Mouse (Mus musculus) limb, embryonic 10.5 days (tissue): Measurements from ENCODE around the gene Psmc3ip. TPM values are rescaled to one million over a fixed set of nuclear protein-coding genes. Genes with fewer than 3 reads are reported as not detected.

Source experiments
- DNase-seq: peaks from one replicate; pipeline ENCODE4 v3.0.0-alpha.2; 2017; ENCODE audit warnings: low spot score
- H3K27ac ChIP-seq: fragments of 300-500 bp; sonication (generic); 2 replicates; pipeline ENCODE4 v1.5.1; 2016; ENCODE audit warnings: mild to moderate bottlenecking
- H3K27me3 ChIP-seq: fragments of 300-500 bp; sonication (generic); 2 replicates; pipeline ENCODE4 v1.6.1; 2016; ENCODE audit warnings: low read depth, mild to moderate bottlenecking; ENCODE audit not compliant: poor library complexity, severe bottlenecking
- H3K36me3 ChIP-seq: fragments of 300-500 bp; sonication (generic); 2 replicates; pipeline ENCODE4 v1.6.1; 2016; ENCODE audit warnings: mild to moderate bottlenecking, moderate library complexity
- H3K4me1 ChIP-seq: fragments of 300-500 bp; sonication (generic); 2 replicates; pipeline ENCODE4 v1.6.1; 2016
- H3K4me3 ChIP-seq: fragments of 300-500 bp; sonication (generic); 2 replicates; pipeline ENCODE4 v1.5.1; 2016; ENCODE audit warnings: mild to moderate bottlenecking, moderate library complexity
- H3K9me3 ChIP-seq: fragments of 300-500 bp; sonication (generic); replicated peaks from 2 replicates; pipeline ENCODE4 v1.6.1; 2016; ENCODE audit warnings: mild to moderate bottlenecking
- WGBS: fragments of 180-500 bp; shearing (Covaris S2); methylation state at CpG from one replicate; pipeline ENCODE4 v1.1.7; 2016; 5-methylcytosine and 5-hydroxymethylcytosine counted together
- polyA plus RNA-seq: library from polyadenylated mRNA; unstranded; fragments of >200 nt; fragmentation: Nextera tagmentation; extraction: Ambion mirVana; gene quantifications from 2 replicates; pipeline ENCODE4 v1.2.1, GENCODE M21; 2016

Psmc3ip gene
- polyA plus RNA-seq, 1 experiment from 2014 or later = 74.0 TPM

- Histone ChIP-seq H3K4me1 (no peaks in the 10 kb centered on the region), H3K4me3 (no peak overlapping the region), H3K27ac (no peak overlapping the region), H3K27me3 (no peaks in the 10 kb centered on the region), H3K36me3 (peaks cover 45% of the 10 kb centered on the region), H3K9me3 (no peaks in the 10 kb centered on the region)
- WGBS = 60% methylated on average over 5 of the region's 5 CpGs
- no peak for DNase-seq
These were observed 15.5 kb upstream of the Psmc3ip start for GRCm38 (mm10) chr11:101110708-101111107.

- Histone ChIP-seq H3K9me3 (no peaks in the 10 kb centered on the region), H3K36me3 (peaks cover 47% of the 10 kb centered on the region), H3K4me1 (no peaks in the 10 kb centered on the region), H3K27me3 (no peaks in the 10 kb centered on the region), H3K4me3 (no peak overlapping the region), H3K27ac (no peak overlapping the region)
- DNase-seq = no peak
- 89% methylated on average over 4 of the region's 4 CpGs for WGBS
These were observed 14.1 kb upstream of the Psmc3ip start for GRCm38 (mm10) chr11:101109351-101109750.

- H3K27me3 ChIP-seq = no peaks in the 10 kb centered on the region
- H3K27ac ChIP-seq = no peak overlapping the region
- H3K36me3 ChIP-seq = peaks cover 83% of the 10 kb centered on the region
- WGBS = 86% methylated on average over 5 of the region's 5 CpGs
- no peak overlapping the region for H3K4me3 ChIP-seq
- H3K9me3 ChIP-seq = no peaks in the 10 kb centered on the region
- no peaks in the 10 kb centered on the region for H3K4me1 ChIP-seq
- no peak for DNase-seq
These were observed 7.8 kb upstream of the Psmc3ip start for GRCm38 (mm10) chr11:101103011-101103410.

- H3K9me3 ChIP-seq = no peaks in the 10 kb centered on the region
- WGBS = 94% methylated on average over 8 of the region's 8 CpGs
- H3K36me3 ChIP-seq = peaks cover 75% of the 10 kb centered on the region
- DNase-seq = no peak
- H3K27ac ChIP-seq = no peak overlapping the region
- H3K4me1 ChIP-seq = peaks cover 21% of the 10 kb centered on the region
- H3K4me3 ChIP-seq = no peak overlapping the region
- H3K27me3 ChIP-seq = no peaks in the 10 kb centered on the region
These were observed 3.0 kb upstream of the Psmc3ip start for GRCm38 (mm10) chr11:101098231-101098630.

DNA sequence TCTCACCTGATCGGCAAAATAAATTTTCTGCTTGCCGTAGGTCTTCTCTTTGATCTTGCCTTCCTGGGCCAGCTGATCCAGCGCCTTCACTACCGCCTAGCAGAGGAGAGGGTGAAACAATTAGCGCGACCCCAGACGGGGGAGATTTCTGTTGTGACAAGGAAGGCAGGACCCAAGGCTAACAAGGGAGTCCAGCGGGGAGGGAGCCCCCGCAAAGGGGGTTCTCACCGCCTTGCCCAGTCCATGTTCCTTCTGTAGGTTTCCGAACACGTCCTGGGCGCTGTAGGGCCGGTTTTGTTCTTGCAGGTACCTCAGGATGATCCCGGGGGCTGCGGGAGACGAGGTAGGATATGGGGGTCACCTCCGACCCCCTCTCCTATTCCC lies 314 bp downstream of the Psmc3ip start:
- Histone ChIP-seq H3K4me3 (peak overlapping the region; percentile 81), H3K36me3 (peaks cover 78% of the 10 kb centered on the region), H3K27ac (peak overlapping the region; percentile 85), H3K9me3 (no peaks in the 10 kb centered on the region), H3K4me1 (peaks cover 21% of the 10 kb centered on the region), H3K27me3 (no peaks in the 10 kb centered on the region)
- 1% methylated on average over 18 of the region's 18 CpGs for WGBS
- no peak for DNase-seq

- H3K4me1 ChIP-seq = peaks cover 40% of the 10 kb centered on the region
- no peaks in the 10 kb centered on the region for H3K27me3 ChIP-seq
- H3K9me3 ChIP-seq = no peaks in the 10 kb centered on the region
- WGBS = 98% methylated on average over 1 of the region's 1 CpGs
- no peak overlapping the region for H3K27ac ChIP-seq
- H3K4me3 ChIP-seq = no peak overlapping the region
- peaks cover 72% of the 10 kb centered on the region for H3K36me3 ChIP-seq
- DNase-seq = no peak
These were observed 5.3 kb downstream of the Psmc3ip start for GRCm38 (mm10) chr11:101089931-101090330.

DNA sequence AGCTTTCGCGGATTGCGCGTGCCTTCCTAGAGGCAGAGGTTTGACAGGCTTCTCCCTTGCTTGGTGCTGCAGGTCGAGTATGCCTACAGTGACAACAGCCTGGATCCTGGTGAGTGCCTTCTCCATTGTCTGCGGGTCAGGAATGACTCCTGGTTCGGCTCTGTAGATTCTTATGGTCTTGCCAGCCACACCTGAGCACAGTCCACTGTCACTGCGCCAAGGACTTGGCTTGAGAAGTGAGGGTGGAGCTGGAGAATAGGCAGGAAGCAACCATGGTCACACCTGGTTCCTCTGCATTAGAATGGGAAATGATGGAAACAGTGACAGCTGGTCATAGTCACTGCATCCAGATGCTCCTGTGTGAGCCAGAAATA lies 7.6 kb downstream of the Psmc3ip start:
- no peak for DNase-seq
- Histone ChIP-seq H3K9me3 (no peaks in the 10 kb centered on the region), H3K4me1 (peaks cover 40% of the 10 kb centered on the region), H3K27me3 (no peaks in the 10 kb centered on the region), H3K27ac (peak overlapping the region; percentile 84), H3K36me3 (peaks cover 65% of the 10 kb centered on the region), H3K4me3 (peak overlapping the region; percentile 84)
- 11% methylated on average over 8 of the region's 8 CpGs for WGBS

- no peaks in the 10 kb centered on the region for H3K27me3 ChIP-seq
- no peaks in the 10 kb centered on the region for H3K9me3 ChIP-seq
- WGBS = 2% methylated on average over 52 of the region's 52 CpGs
- H3K4me3 ChIP-seq = peak within 1 kb of the TSS; percentile 84
- peak; percentile 89 for DNase-seq
- H3K4me1 ChIP-seq = peaks cover 40% of the 10 kb centered on the region
- H3K27ac ChIP-seq = peak within 1 kb of the TSS; percentile 84
- peaks cover 58% of the 10 kb centered on the region for H3K36me3 ChIP-seq
These were observed 8.2 kb downstream of the Psmc3ip start, which contains the start of gene Mlx for GRCm38 (mm10) chr11:101086756-101087681. Gene Mlx (plus strand): TSS chr11:101087277.

- peak overlapping the region; percentile 84; the same call in 1 of the 2 replicates for H3K27ac ChIP-seq
- WGBS = 84% methylated on average over 6 of the region's 6 CpGs
- peaks cover 44% of the 10 kb centered on the region for H3K4me1 ChIP-seq
- H3K9me3 ChIP-seq = no peaks in the 10 kb centered on the region
- DNase-seq = no peak
- H3K4me3 ChIP-seq = peak overlapping the region; percentile 84
- H3K36me3 ChIP-seq = peaks cover 51% of the 10 kb centered on the region
- H3K27me3 ChIP-seq = peaks cover 6% of the 10 kb centered on the region
These were observed 8.9 kb downstream of the Psmc3ip start for GRCm38 (mm10) chr11:101086323-101086674.

- peaks cover 44% of the 10 kb centered on the region for H3K4me1 ChIP-seq
- 0 out of 2 replicates have a peak overlapping the region, but pooled peaks have one; percentile 84 for H3K4me3 ChIP-seq
- no peak overlapping the region for H3K27ac ChIP-seq
- WGBS = 95% methylated on average over 18 of the region's 18 CpGs
- H3K36me3 ChIP-seq = peaks cover 46% of the 10 kb centered on the region
- no peak for DNase-seq
- peaks cover 12% of the 10 kb centered on the region for H3K27me3 ChIP-seq
- no peaks in the 10 kb centered on the region for H3K9me3 ChIP-seq
These were observed 9.5 kb downstream of the Psmc3ip start for GRCm38 (mm10) chr11:101085617-101086322.

DNA sequence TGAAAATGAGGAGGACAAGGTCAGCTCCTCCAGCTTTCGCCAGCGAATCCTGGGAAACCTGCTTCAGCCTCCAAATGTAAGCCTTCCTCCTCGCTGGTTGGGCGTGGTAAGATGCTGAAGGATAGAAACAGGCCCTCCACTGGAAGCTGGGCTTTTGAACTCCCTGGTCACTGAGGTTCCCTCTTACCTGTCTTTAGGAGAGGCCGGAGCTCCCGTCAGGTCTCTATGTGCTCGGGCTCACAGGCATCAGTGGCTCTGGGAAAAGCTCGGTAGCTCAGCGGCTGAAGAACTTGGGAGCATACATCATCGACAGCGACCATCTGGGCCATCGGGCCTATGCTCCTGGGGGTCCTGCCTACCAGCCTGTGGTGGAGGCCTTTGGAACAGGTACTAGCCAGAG lies 10.4 kb downstream of the Psmc3ip start:
- H3K36me3 ChIP-seq = peaks cover 36% of the 10 kb centered on the region
- no peak overlapping the region for H3K4me3 ChIP-seq
- no peak overlapping the region for H3K27ac ChIP-seq
- H3K9me3 ChIP-seq = no peaks in the 10 kb centered on the region
- 92% methylated on average over 12 of the region's 12 CpGs for WGBS
- H3K4me1 ChIP-seq = peaks cover 45% of the 10 kb centered on the region
- DNase-seq = no peak
- H3K27me3 ChIP-seq = peaks cover 21% of the 10 kb centered on the region

- peaks cover 31% of the 10 kb centered on the region for H3K36me3 ChIP-seq
- H3K27me3 ChIP-seq = peaks cover 27% of the 10 kb centered on the region
- no peak for DNase-seq
- H3K4me1 ChIP-seq = peaks cover 49% of the 10 kb centered on the region
- no peak overlapping the region for H3K27ac ChIP-seq
- 83% methylated on average over 14 of the region's 14 CpGs for WGBS
- no peak overlapping the region for H3K4me3 ChIP-seq
- no peaks in the 10 kb centered on the region for H3K9me3 ChIP-seq
These were observed 11.0 kb downstream of the Psmc3ip start for GRCm38 (mm10) chr11:101084246-101084645.

- H3K9me3 ChIP-seq = no peaks in the 10 kb centered on the region
- 42% methylated on average over 19 of the region's 19 CpGs for WGBS
- H3K27me3 ChIP-seq = peaks cover 38% of the 10 kb centered on the region
- no peak for DNase-seq
- peaks cover 43% of the 10 kb centered on the region for H3K4me1 ChIP-seq
- peak overlapping the region; percentile 87 for H3K27ac ChIP-seq
- peaks cover 22% of the 10 kb centered on the region for H3K36me3 ChIP-seq
- peak overlapping the region; percentile 66 for H3K4me3 ChIP-seq
These were observed 12.0 kb downstream of the Psmc3ip start for GRCm38 (mm10) chr11:101083083-101083697.
